Mouse (Mus musculus) forebrain, embryonic 15.5 days (tissue): Measurements from ENCODE around the gene Sbk2. TPM values are rescaled to one million over a fixed set of nuclear protein-coding genes. Genes with fewer than 3 reads are reported as not detected.
A peak's percentile ranks its signal among the peaks of the same experiment; 100 is the strongest.

Source experiments
- ATAC-seq: fragments of 200-750 bp; cut with Nextera tagmentation; replicated peaks from 2 replicates; pipeline ENCODE4 v1.8.0; 2017; ENCODE audit warnings: mild to moderate bottlenecking, moderate TSS enrichment, moderate library complexity
- H3K27ac ChIP-seq: fragments of 300-500 bp; sonication (generic); replicated peaks from 2 replicates; pipeline ENCODE4 v1.5.1; 2015; ENCODE audit warnings: mild to moderate bottlenecking, inconsistent platforms
- H3K27me3 ChIP-seq: fragments of 300-500 bp; sonication (generic); 2 replicates; pipeline ENCODE4 v1.6.1; 2015; ENCODE audit warnings: inconsistent platforms
- H3K36me3 ChIP-seq: fragments of 300-500 bp; sonication (generic); 2 replicates; pipeline ENCODE4 v1.6.1; 2015; ENCODE audit warnings: mild to moderate bottlenecking, inconsistent platforms
- H3K4me1 ChIP-seq: fragments of 300-500 bp; sonication (generic); 2 replicates; pipeline ENCODE4 v1.6.1; 2015; ENCODE audit warnings: inconsistent platforms
- H3K4me2 ChIP-seq: fragments of 300-500 bp; sonication (generic); replicated peaks from 2 replicates; pipeline ENCODE4 v1.6.1; 2015; ENCODE audit warnings: mild to moderate bottlenecking, inconsistent platforms
- H3K4me3 ChIP-seq: fragments of 300-500 bp; sonication (generic); 2 replicates; pipeline ENCODE4 v1.5.1; 2015; ENCODE audit warnings: mild to moderate bottlenecking, inconsistent platforms
- H3K9ac ChIP-seq: fragments of 300-500 bp; sonication (generic); replicated peaks from 2 replicates; pipeline ENCODE4 v1.6.1; 2015; ENCODE audit warnings: mild to moderate bottlenecking, inconsistent platforms
- H3K9me3 ChIP-seq: fragments of 300-500 bp; sonication (generic); 2 replicates; pipeline ENCODE4 v1.6.1; 2016; ENCODE audit warnings: inconsistent platforms
- WGBS: fragments of 180-500 bp; shearing (Covaris S2); methylation state at CpG from one replicate; pipeline ENCODE4 v1.1.7; 2015; ENCODE audit warnings: mixed read lengths; 5-methylcytosine and 5-hydroxymethylcytosine counted together
- polyA plus RNA-seq: library from polyadenylated mRNA; unstranded; fragments of >200 nt; fragmentation: Nextera tagmentation; extraction: Ambion mirVana; gene quantifications from 2 replicates; pipeline ENCODE4 v1.2.1, GENCODE M21; 2015

Gene Sbk2
- polyA plus RNA-seq, 1 experiment from 2014 or later = not detected

- no peaks in the 10 kb centered on the region for H3K27me3 ChIP-seq
- H3K4me3 ChIP-seq = no peak overlapping the region
- no peaks in the 10 kb centered on the region for H3K9me3 ChIP-seq
- H3K27ac ChIP-seq = no peak overlapping the region
- H3K4me2 ChIP-seq = no peak overlapping the region
- H3K4me1 ChIP-seq = 0 out of 2 replicates have a peak, but pooled peaks cover 2% of the 10 kb centered on the region
- WGBS = 58% methylated on average over 2 of the region's 2 CpGs
- H3K36me3 ChIP-seq = no peaks in the 10 kb centered on the region
- H3K9ac ChIP-seq = no peak overlapping the region
- no peak for ATAC-seq
These were observed 16.4 kb downstream of the Sbk2 start for GRCm38 (mm10) chr7:4947855-4948254.

GRCm38 (mm10) chr7:4943223-4943815 lies 20.9 kb downstream of the Sbk2 start:
- no peak overlapping the region for H3K9ac ChIP-seq

DNA sequence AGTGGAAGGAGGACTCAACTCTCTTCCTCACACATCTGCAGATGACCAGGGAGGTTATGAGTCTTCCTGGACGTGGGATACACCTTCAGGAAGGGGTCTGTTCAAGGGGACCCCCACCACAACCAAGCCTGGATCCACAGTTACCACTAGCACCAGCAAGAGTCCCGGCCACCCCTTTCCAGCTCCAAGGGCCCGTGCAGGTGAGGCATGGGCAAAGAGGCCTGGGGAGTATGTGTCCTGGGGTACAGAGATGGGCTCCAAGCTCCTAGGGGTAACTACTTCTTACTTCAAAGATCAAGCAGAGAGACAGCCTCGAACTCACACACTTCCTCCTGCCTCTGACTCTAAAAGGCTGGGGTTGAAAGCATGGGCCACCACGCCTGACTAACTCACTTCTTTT lies 21.5 kb downstream of the Sbk2 start:
- Histone ChIP-seq H3K36me3 (no peaks in the 10 kb centered on the region), H3K27me3 (no peaks in the 10 kb centered on the region), H3K4me3 (no peak overlapping the region), H3K27ac (no peak overlapping the region), H3K4me2 (no peak overlapping the region), H3K9ac (no peak overlapping the region), H3K4me1 (0 out of 2 replicates have a peak, but pooled peaks cover 2% of the 10 kb centered on the region), H3K9me3 (no peaks in the 10 kb centered on the region)
- ATAC-seq = no peak
- 58% methylated on average over 5 of the region's 5 CpGs for WGBS

More at GRCm38 (mm10) chr7:4943223-4943815, 20.9 kb downstream of the Sbk2 start:
- 0 out of 2 replicates have a peak, but pooled peaks cover 2% of the 10 kb centered on the region for H3K4me1 ChIP-seq
- H3K4me3 ChIP-seq = peak overlapping the region; percentile 35
- H3K9me3 ChIP-seq = no peaks in the 10 kb centered on the region
- no peaks in the 10 kb centered on the region for H3K27me3 ChIP-seq
- WGBS = 19% methylated on average over 15 of the region's 15 CpGs
- ATAC-seq = peak; percentile 79
- H3K36me3 ChIP-seq = no peaks in the 10 kb centered on the region
- H3K4me2 ChIP-seq = peak overlapping the region; percentile 47
- no peak overlapping the region for H3K27ac ChIP-seq

- H3K4me2 ChIP-seq = no peak overlapping the region
- 0 out of 2 replicates have a peak, but pooled peaks have one; percentile 26 for ATAC-seq
- WGBS = 15% methylated on average over 9 of the region's 9 CpGs
- no peak overlapping the region for H3K27ac ChIP-seq
- no peaks in the 10 kb centered on the region for H3K36me3 ChIP-seq
- no peak overlapping the region for H3K9ac ChIP-seq
- no peaks in the 10 kb centered on the region for H3K27me3 ChIP-seq
- no peaks in the 10 kb centered on the region for H3K9me3 ChIP-seq
- H3K4me1 ChIP-seq = 0 out of 2 replicates have a peak, but pooled peaks cover 2% of the 10 kb centered on the region
- H3K4me3 ChIP-seq = no peak overlapping the region
These were observed 24.1 kb downstream of the Sbk2 start for GRCm38 (mm10) chr7:4940068-4940479.

DNA sequence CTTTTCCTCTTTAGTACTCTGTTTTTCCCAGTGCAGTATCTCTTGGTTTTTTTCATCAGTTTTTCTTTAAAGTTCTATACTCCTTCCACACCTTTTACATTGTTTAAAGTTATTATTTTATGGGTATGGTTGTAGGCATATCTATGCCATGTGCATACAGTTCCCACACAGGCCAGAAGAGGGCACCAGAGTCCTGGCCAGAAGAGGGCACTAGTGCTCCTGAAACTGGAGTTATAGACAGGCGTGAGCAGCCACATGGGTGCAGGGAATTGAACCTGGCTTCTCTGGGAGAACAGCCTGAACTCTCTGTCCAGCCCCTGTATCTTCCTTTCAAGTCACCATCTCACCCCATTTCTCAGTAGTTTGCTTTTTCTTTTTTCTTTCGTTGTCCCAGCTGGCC lies 25.8 kb downstream of the Sbk2 start:
- H3K27ac ChIP-seq = no peak overlapping the region
- H3K4me3 ChIP-seq = no peak overlapping the region
- WGBS = 37% methylated on average over 2 of the region's 2 CpGs
- H3K9me3 ChIP-seq = no peaks in the 10 kb centered on the region
- H3K4me1 ChIP-seq = 0 out of 2 replicates have a peak, but pooled peaks cover 2% of the 10 kb centered on the region
- H3K4me2 ChIP-seq = no peak overlapping the region
- no peak overlapping the region for H3K9ac ChIP-seq
- no peaks in the 10 kb centered on the region for H3K27me3 ChIP-seq
- ATAC-seq = no peak
- no peaks in the 10 kb centered on the region for H3K36me3 ChIP-seq

DNA sequence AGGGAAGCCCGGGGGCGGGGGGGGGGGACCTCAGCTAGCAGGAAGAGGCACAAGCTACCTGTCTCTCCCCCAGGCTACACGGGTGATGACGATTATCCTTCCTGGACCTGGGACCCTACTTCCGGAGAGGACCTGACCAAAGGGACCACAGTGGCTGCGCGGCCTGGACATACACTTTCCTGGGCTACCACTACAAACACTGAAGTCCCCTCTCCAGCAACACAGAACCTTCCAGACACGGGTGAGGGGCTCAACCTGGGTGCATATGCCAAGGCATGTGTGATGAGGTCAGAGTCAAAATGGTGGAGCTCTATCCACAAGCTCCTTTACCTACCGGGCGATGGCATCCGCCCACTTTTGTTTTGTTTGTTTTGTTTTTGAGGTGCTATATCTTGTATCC lies 26.8 kb downstream of the Sbk2 start:
- Histone ChIP-seq H3K9me3 (no peaks in the 10 kb centered on the region), H3K4me1 (no peaks in the 10 kb centered on the region), H3K27ac (no peak overlapping the region), H3K4me2 (no peak overlapping the region), H3K4me3 (no peak overlapping the region), H3K36me3 (no peaks in the 10 kb centered on the region), H3K27me3 (no peaks in the 10 kb centered on the region), H3K9ac (no peak overlapping the region)
- ATAC-seq = no peak
- 79% methylated on average over 11 of the region's 11 CpGs for WGBS

GRCm38 (mm10) chr7:4936832-4937231 lies 27.4 kb downstream of the Sbk2 start:
- Histone ChIP-seq H3K27ac (no peak overlapping the region), H3K4me1 (no peaks in the 10 kb centered on the region), H3K36me3 (no peaks in the 10 kb centered on the region), H3K4me2 (no peak overlapping the region), H3K9me3 (no peaks in the 10 kb centered on the region), H3K4me3 (no peak overlapping the region), H3K27me3 (no peaks in the 10 kb centered on the region), H3K9ac (no peak overlapping the region)
- no peak for ATAC-seq
- 87% methylated on average over 10 of the region's 10 CpGs for WGBS

DNA sequence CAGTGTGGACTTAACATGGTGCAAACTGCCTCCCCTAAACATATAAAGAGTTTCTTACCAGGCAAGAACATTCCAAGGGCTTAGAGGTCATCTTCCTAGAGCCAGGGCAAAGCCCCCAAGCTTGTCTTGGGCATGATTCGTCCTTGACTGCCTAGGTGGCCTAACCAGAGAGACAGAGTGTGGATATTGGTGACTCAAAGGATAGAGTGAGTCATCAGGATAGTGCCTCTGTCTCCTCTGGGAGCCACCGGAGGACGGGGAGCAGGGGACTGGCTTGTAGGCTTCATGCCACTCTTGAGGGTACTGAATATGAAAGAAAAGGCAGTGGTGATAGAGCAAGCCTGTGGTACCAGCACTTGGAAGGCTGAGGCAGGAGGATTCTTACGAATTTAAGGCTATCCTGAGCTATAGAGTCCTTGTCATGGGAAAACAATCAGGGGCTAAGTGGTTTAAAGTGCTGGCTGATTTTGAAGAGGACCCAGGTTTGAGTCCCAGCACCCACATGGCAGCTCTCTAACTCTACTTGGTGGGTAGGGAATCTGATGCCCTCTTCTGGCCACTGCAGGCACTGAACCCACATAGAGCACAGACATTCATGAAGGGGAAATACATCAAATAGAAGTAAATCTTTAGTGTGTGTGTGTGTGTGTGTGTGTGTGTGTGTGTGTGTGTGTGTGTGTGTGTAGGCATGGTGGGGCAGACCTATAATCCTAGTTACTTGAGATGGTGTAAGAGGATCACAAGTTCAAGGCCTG lies 29.9 kb downstream of the Sbk2 start:
- H3K27ac ChIP-seq = no peak overlapping the region
- H3K27me3 ChIP-seq = no peaks in the 10 kb centered on the region
- no peaks in the 10 kb centered on the region for H3K4me1 ChIP-seq
- no peak for ATAC-seq
- H3K9me3 ChIP-seq = no peaks in the 10 kb centered on the region
- no peak overlapping the region for H3K4me2 ChIP-seq
- WGBS = 86% methylated on average over 4 of the region's 4 CpGs
- no peak overlapping the region for H3K9ac ChIP-seq
- no peaks in the 10 kb centered on the region for H3K36me3 ChIP-seq
- H3K4me3 ChIP-seq = no peak overlapping the region

- no peak for ATAC-seq
- no peaks in the 10 kb centered on the region for H3K27me3 ChIP-seq
- no peak overlapping the region for H3K4me3 ChIP-seq
- H3K4me1 ChIP-seq = no peaks in the 10 kb centered on the region
- H3K36me3 ChIP-seq = no peaks in the 10 kb centered on the region
- 80% methylated on average over 12 of the region's 12 CpGs for WGBS
- H3K4me2 ChIP-seq = no peak overlapping the region
- no peak overlapping the region for H3K9ac ChIP-seq
- no peaks in the 10 kb centered on the region for H3K9me3 ChIP-seq
- H3K27ac ChIP-seq = no peak overlapping the region
These were observed 31.1 kb downstream of the Sbk2 start for GRCm38 (mm10) chr7:4933103-4933502.

DNA sequence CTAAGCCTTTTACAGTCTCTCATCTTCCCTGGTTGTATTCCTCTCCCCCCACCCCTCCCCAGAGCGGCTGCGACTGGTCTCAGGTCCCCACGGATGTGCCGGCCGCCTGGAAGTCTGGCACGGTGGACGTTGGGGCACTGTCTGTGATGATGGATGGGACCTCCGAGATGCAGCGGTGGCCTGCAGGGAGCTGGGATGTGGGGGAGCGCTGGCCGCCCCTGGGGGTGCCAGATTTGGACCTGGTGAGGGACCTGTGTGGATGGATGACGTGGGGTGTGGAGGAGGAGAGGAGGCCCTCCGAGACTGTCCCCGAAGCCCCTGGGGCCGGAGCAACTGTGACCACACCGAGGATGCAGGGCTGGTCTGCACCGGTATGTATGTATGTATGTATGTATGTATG lies 35.9 kb downstream of the Sbk2 start:
- Histone ChIP-seq H3K9ac (no peak overlapping the region), H3K36me3 (no peaks in the 10 kb centered on the region), H3K27ac (no peak overlapping the region), H3K27me3 (no peaks in the 10 kb centered on the region), H3K4me3 (no peak overlapping the region), H3K4me1 (peaks cover 29% of the 10 kb centered on the region), H3K4me2 (no peak overlapping the region), H3K9me3 (no peaks in the 10 kb centered on the region)
- 88% methylated on average over 17 of the region's 17 CpGs for WGBS
- no peak for ATAC-seq

- Histone ChIP-seq H3K27me3 (no peaks in the 10 kb centered on the region), H3K4me2 (no peak overlapping the region), H3K27ac (no peak overlapping the region), H3K9me3 (no peaks in the 10 kb centered on the region), H3K9ac (no peak overlapping the region), H3K4me3 (no peak overlapping the region), H3K4me1 (peaks cover 35% of the 10 kb centered on the region), H3K36me3 (no peaks in the 10 kb centered on the region)
- no peak for ATAC-seq
- 74% methylated on average over 8 of the region's 8 CpGs for WGBS
These were observed 36.5 kb downstream of the Sbk2 start for GRCm38 (mm10) chr7:4927711-4928110.

GRCm38 (mm10) chr7:4926849-4927248 lies 37.4 kb downstream of the Sbk2 start:
- Histone ChIP-seq H3K9me3 (no peaks in the 10 kb centered on the region), H3K4me2 (no peak overlapping the region), H3K27ac (no peak overlapping the region), H3K4me1 (peaks cover 44% of the 10 kb centered on the region), H3K9ac (no peak overlapping the region), H3K27me3 (no peaks in the 10 kb centered on the region), H3K4me3 (no peak overlapping the region), H3K36me3 (no peaks in the 10 kb centered on the region)
- no peak for ATAC-seq
- WGBS = 74% methylated on average over 16 of the region's 16 CpGs
